Mouse (Mus musculus) megakaryocyte, embryonic 14.5 days (primary cell): ENCODE data around the gene Tnfsf15.

ENCODE experiments used
- FLI1 ChIP-seq: IDR thresholded peaks from 2 replicates; pipeline ENCODE4 v1.6.1; 2012; ENCODE audit warnings: low read length, inconsistent platforms, mixed read lengths
- GATA1 ChIP-seq: IDR thresholded peaks from 3 replicates; pipeline ENCODE4 v1.6.1; 2012; ENCODE audit warnings: mixed read lengths, low read length, inconsistent platforms, borderline replicate concordance

GRCm38 (mm10) chr4:63740001-63740400 lies 4.9 kb downstream of the Tnfsf15 start:
- no peak for TF ChIP-seq FLI1
- no peak for TF ChIP-seq GATA1
